Mouse (Mus musculus) bone marrow, adult 2 months (tissue): ENCODE data around the gene Jph3.

Experiments
- CTCF ChIP-seq: fragments of 200-500 bp; IDR thresholded peaks from 2 replicates; pipeline ENCODE4 v1.5.1; 2011; ENCODE audit warnings: low read length, control low read depth; ENCODE audit not compliant: control insufficient read depth, insufficient read depth
- POLR2A ChIP-seq: fragments of 200-500 bp; IDR thresholded peaks from 2 replicates; pipeline ENCODE4 v1.6.1; 2011; ENCODE audit warnings: low read depth, mild to moderate bottlenecking, control low read depth, low read length, borderline replicate concordance; ENCODE audit not compliant: control insufficient read depth

GRCm38 (mm10) chr8:121806126-121806525 is 76.7 kb downstream of the Jph3 start:
- TF ChIP-seq POLR2A (no peak; the same call in 1 of the 2 replicates), CTCF (no peak)
